Mouse (Mus musculus): ENCODE data around the gene Cnih1. TPM values are rescaled to one million over a fixed set of nuclear protein-coding genes. Genes with fewer than 3 reads are reported as not detected.
"Not testable (repeated sequence)": the region's sequence is repeated elsewhere in the genome, so short reads cannot be mapped to it uniquely, and the experiment has no call there.

Cnih1 gene
- 5.1 and 6.1 TPM in 2 replicates for polyA plus RNA-seq (2012)

DNA sequence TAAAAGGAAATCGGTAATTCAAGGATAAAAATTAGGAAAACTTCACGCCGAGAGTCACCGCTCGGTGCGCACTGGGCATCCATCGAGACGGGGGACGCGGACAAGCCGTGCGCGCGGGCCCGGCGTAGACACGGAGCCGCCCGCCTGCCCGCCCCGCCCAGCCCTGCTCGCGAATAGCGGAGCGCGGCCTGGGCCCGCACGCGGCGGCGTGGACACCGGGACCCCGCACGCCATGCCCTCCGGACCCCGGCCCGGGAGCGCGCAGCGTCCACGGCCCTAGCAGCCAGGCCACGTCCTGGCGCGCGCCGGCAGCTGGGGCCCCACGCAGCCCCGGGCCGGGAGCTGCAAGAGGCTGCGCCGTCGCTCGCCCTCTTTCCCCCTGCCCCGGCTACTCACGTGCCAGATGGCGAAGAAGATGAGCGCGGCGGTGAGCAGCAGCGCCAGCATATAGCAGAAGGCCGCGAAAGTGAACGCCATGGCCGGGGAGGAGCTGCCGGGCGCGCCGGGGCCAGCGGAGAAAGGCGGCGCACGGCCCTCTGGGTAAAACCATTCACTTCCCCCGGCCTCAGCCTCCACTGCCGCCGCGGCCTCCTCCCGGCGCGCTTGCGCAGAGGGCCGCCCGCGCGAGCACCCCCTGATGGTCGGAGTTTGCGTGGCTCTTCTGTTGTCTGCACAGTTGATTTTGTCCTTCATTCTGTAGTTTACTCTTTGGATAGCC is at the start of gene Cnih1:
TSS of gene Cnih1 (minus strand) at position 625 of the 718 bp plus-strand sequence.
- H3K9me3 ChIP-seq (ENCODE audit: control insufficient read depth, low read length) = no peaks in the 10 kb centered on the region
- H3K4me3 ChIP-seq (replicated peaks) = peak within 1 kb of the TSS; percentile 96
- H3K27me3 ChIP-seq (ENCODE audit: control insufficient read depth) = no peaks in the 10 kb centered on the region
- TF ChIP-seq TAL1 (IDR thresholded peaks at IDR 0.05; ENCODE audit: low read length) (no peak), GATA1 (IDR thresholded peaks at IDR 0.05; ENCODE audit: low read length) (no peak)
- peaks cover 20% of the 10 kb centered on the region for H3K36me3 ChIP-seq (ENCODE audit: control insufficient read depth)
- H3K4me1 ChIP-seq (ENCODE audit: control insufficient read depth) = peaks cover 37% of the 10 kb centered on the region

DNA sequence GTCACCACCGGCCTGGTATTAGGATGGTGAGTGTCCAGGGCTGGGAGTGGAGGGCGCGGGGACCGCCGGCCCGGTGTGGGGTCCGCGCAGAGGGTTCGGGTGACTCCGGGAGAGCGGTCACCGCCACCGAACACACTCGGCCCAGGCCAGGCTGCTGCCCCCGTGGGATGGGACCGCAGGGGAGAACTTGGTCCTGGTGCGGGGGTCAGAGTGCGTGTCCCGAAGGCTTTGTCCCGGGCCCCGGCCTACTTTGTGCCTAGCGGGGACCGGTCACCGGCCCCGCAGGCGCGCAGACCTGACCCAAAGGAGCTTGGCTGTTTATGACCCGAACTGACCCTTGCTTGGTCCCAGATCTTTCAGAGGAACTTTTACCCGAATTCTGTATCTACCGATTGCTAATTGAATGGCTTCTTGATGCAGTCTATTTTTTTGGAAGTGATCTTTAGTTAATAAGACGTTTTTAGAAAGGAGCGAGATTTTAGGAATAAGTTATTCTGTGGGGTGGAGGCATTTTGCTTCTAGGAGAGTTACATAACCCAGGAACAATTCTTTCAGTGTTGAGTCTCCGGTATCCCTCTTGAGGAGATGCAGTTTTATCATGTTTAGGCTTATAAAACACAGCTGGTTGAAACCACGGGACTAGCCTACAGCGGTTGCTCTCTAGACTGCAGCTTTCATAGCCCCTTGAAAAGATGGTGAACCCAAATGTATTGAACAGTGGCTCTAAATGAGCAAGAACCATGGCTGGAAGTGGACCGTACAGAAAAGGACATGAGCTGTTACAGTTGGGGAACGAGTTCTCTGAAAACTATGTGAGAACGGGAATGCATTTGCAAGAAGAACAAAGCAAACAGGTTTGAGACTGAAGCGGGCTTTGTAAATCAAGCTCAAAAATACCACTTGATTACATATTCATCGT is 44.4 kb upstream of the Cnih1 start:
- no peaks in the 10 kb centered on the region for H3K27me3 ChIP-seq (ENCODE audit: control insufficient read depth)
- H3K36me3 ChIP-seq (ENCODE audit: control insufficient read depth) = peaks cover 9% of the 10 kb centered on the region
- peaks cover 42% of the 10 kb centered on the region for H3K4me1 ChIP-seq (ENCODE audit: control insufficient read depth)
- H3K4me3 ChIP-seq (replicated peaks) = peak overlapping the region; percentile 79
- no peak for TF ChIP-seq GATA1 (IDR thresholded peaks at IDR 0.05; ENCODE audit: low read length)
- no peak for TF ChIP-seq TAL1 (IDR thresholded peaks at IDR 0.05; ENCODE audit: low read length)
- no peaks in the 10 kb centered on the region for H3K9me3 ChIP-seq (ENCODE audit: control insufficient read depth, low read length)

DNA sequence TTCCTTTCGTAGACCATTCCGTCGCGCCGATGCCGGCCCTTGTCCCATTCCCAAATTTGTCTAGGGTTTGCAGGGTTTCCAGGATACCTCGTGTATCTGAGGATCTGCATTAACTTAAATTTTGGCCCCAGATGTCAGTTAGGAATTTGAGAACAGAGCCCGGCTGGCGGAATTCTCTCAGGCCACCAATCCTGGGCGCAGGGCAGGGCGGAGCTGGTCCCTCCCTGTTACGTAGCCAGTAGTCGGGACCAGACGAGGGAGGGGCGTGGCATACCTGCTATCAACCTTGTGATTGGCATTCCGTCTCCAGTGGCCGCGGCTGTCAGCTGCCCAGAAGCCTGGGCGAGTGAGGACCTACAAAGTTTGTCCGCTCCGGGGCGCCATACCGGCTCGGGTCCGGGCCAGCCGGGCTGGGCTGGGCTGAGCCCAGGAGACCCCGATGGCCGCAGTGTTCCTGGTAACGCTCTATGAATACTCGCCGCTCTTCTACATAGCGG is 43.7 kb upstream of the Cnih1 start, which contains the start of gene Cgrrf1:
TSS of gene Cgrrf1 (plus strand) at position 289 of the 497 bp plus-strand sequence.
- H3K4me1 ChIP-seq (ENCODE audit: control insufficient read depth) = peaks cover 49% of the 10 kb centered on the region
- no peaks in the 10 kb centered on the region for H3K9me3 ChIP-seq (ENCODE audit: control insufficient read depth, low read length)
- H3K36me3 ChIP-seq (ENCODE audit: control insufficient read depth) = peaks cover 9% of the 10 kb centered on the region
- peak within 1 kb of the TSS; percentile 79 for H3K4me3 ChIP-seq (replicated peaks)
- no peaks in the 10 kb centered on the region for H3K27me3 ChIP-seq (ENCODE audit: control insufficient read depth)
- TF ChIP-seq TAL1 (IDR thresholded peaks at IDR 0.05; ENCODE audit: low read length) = no peak
- TF ChIP-seq GATA1 (IDR thresholded peaks at IDR 0.05; ENCODE audit: low read length) = no peak

DNA sequence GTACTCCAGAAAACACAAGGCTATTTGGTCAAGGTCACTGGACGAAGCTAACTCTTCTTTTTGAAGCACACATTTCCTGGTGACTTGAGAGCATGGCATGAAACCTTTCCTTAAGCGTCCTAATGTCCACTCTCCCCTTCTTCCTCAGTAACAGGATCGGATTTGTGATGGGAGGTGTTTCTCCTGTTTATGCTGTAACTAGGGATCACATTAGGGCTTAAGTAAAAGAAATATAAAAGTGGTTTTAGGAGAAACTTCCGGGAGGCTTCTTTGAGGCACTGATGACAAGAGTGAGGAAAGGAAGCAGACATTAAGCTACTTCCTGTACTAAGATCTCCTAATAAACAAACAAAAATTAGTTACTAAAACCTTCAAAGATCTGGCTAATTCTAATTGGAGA is 43.1 kb upstream of the Cnih1 start:
- no peak for TF ChIP-seq GATA1 (IDR thresholded peaks at IDR 0.05; ENCODE audit: low read length)
- no peak for TF ChIP-seq TAL1 (IDR thresholded peaks at IDR 0.05; ENCODE audit: low read length)
- peaks cover 49% of the 10 kb centered on the region for H3K4me1 ChIP-seq (ENCODE audit: control insufficient read depth)

DNA sequence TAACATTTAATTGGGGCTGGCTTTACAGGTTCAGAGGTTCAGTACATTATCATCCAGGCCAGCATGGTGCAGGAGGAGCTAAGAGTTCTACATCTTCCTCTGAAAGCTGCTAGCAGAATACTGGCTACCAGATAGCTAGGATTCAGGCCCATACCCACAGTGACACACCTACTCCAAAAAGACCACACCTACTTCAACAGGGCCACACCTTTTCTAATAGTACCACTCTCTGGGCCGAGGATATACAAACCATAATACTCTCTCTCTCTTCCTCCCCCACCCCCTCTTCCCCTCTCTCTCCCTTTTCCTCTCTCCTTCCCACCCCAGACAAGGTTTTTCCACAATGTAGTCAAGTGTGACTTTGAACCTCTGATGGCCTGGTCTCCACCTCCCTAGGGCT is 39.2 kb upstream of the Cnih1 start:
- Histone ChIP-seq H3K4me3 (replicated peaks) (no peak overlapping the region), H3K27me3 (ENCODE audit: control insufficient read depth) (no peaks in the 10 kb centered on the region), H3K9me3 (ENCODE audit: control insufficient read depth, low read length) (no peaks in the 10 kb centered on the region), H3K4me1 (ENCODE audit: control insufficient read depth) (peaks cover 43% of the 10 kb centered on the region), H3K36me3 (ENCODE audit: control insufficient read depth) (peaks cover 9% of the 10 kb centered on the region)
- no peak for TF ChIP-seq GATA1 (IDR thresholded peaks at IDR 0.05; ENCODE audit: low read length)
- no peak for TF ChIP-seq TAL1 (IDR thresholded peaks at IDR 0.05; ENCODE audit: low read length)

More for the DNA sequence above, 43.1 kb upstream of the Cnih1 start:
- Histone ChIP-seq H3K9me3 (ENCODE audit: control insufficient read depth, low read length) (no peaks in the 10 kb centered on the region), H3K4me3 (replicated peaks) (peak overlapping the region; percentile 79), H3K36me3 (ENCODE audit: control insufficient read depth) (peaks cover 9% of the 10 kb centered on the region), H3K27me3 (ENCODE audit: control insufficient read depth) (no peaks in the 10 kb centered on the region)

DNA sequence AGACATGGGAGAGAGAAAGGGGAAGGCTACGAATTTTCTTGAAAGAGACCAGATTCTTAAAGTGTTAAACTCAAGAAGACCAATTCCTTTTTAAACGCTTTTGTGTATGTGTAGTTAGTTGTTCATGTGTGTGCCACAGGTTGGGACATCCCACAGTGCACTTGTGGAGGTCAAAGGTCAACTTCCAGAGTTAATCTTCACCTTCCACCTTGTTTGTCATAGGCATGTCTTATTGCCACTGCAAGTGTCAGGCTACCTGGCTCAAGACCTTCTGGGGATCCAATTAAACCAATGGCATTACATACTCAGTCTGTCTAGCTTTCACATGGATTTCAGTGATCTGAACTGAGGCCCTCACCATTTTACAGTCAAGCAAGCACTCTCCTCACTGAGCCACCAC is 35.8 kb upstream of the Cnih1 start:
- TF ChIP-seq GATA1 (IDR thresholded peaks at IDR 0.05; ENCODE audit: low read length) = no peak
- TF ChIP-seq TAL1 (IDR thresholded peaks at IDR 0.05; ENCODE audit: low read length) = no peak
- Histone ChIP-seq H3K4me1 (ENCODE audit: control insufficient read depth) (peaks cover 50% of the 10 kb centered on the region), H3K4me3 (replicated peaks) (no peak overlapping the region), H3K36me3 (ENCODE audit: control insufficient read depth) (peaks cover 3% of the 10 kb centered on the region), H3K27me3 (ENCODE audit: control insufficient read depth) (no peaks in the 10 kb centered on the region), H3K9me3 (ENCODE audit: control insufficient read depth, low read length) (no peaks in the 10 kb centered on the region)

DNA sequence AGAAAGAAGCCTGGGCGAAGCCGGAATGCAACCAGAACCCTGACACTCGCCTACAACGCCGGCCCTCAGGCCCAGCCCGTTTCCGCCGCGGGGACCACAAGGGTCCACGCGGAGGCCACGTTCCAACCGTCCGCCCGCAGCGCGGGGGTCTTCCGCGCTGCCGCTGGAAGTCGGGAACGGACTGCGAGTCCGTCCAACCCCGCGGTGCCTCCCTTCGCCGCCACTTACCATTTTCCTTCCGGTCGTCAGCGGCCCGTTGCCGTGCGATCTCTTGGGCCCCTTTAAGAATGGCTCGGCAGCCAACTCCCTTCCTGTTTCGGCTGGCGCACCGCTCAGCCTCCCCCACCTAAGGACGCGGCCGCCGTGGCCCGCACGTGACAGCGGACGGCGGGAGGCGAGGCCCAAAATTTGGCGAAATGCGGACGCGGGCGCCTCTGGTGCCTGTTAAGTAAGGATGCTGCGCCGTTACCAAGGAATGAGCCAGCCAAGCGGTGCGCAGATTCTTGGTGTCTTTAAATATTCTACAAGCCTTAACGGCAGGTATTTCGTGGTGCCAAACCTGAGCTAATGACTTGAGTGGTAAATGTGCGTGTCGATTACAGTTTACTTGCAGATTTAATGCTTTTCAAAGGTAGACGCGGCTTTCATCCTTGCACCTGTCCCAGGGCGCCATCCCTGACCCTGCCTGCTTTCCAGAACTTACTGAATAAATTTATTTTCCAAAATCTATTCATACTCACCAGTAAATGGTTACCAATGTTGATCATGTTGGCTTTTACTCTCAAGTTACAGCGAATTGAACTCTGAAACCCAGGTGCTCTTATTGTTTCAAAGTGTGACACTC is 33.9 kb upstream of the Cnih1 start, which contains the start of gene Gmfb:
TSS of gene Gmfb (minus strand) at position 370 of the 844 bp plus-strand sequence.
- no peaks in the 10 kb centered on the region for H3K9me3 ChIP-seq (ENCODE audit: control insufficient read depth, low read length)
- H3K27me3 ChIP-seq (ENCODE audit: control insufficient read depth) = no peaks in the 10 kb centered on the region
- peaks cover 47% of the 10 kb centered on the region for H3K4me1 ChIP-seq (ENCODE audit: control insufficient read depth)

DNA sequence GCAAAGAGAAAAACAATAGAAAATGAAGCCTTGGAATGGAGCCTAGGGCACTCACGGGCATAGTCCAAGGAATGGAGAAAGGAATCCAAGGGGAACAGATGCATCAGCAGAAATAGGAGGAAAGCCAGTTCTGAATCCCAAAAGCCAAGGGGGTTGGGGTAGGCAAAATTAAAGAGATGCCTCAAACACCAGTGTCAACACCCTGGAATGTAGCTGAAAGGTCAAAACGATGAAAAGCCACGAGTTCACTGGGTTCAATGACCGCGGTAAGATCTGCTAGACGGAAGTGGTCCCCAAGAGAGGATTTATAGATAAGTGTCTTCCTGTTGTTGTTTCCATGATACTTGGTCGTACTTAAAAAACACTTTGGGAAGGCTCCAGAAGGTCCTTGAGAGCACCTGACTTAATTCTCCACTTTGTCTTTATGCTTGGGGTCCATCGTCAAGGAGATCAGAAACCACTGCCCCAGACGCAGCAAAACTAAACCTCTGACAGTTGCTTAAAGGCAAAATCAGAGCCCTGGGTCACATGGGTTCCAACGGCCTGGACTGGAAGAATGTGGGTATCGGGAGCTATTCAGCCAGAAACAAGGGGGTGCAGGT is 33.2 kb upstream of the Cnih1 start:
- H3K27me3 ChIP-seq (ENCODE audit: control insufficient read depth) = no peaks in the 10 kb centered on the region
- H3K9me3 ChIP-seq (ENCODE audit: control insufficient read depth, low read length) = no peaks in the 10 kb centered on the region
- peak overlapping the region; percentile 96 for H3K4me3 ChIP-seq (replicated peaks)
- peaks cover 52% of the 10 kb centered on the region for H3K4me1 ChIP-seq (ENCODE audit: control insufficient read depth)
- H3K36me3 ChIP-seq (ENCODE audit: control insufficient read depth) = peaks cover 16% of the 10 kb centered on the region
- TF ChIP-seq GATA1 (IDR thresholded peaks at IDR 0.05; ENCODE audit: low read length) (no peak), TAL1 (IDR thresholded peaks at IDR 0.05; ENCODE audit: low read length) (no peak)

More for the DNA sequence above, 33.9 kb upstream of the Cnih1 start, which contains the start of gene Gmfb:
- Histone ChIP-seq H3K36me3 (ENCODE audit: control insufficient read depth) (peaks cover 10% of the 10 kb centered on the region), H3K4me3 (replicated peaks) (peak within 1 kb of the TSS; percentile 96)
- TF ChIP-seq GATA1 (IDR thresholded peaks at IDR 0.05; ENCODE audit: low read length) = no peak
- TF ChIP-seq TAL1 (IDR thresholded peaks at IDR 0.05; ENCODE audit: low read length) = no peak

DNA sequence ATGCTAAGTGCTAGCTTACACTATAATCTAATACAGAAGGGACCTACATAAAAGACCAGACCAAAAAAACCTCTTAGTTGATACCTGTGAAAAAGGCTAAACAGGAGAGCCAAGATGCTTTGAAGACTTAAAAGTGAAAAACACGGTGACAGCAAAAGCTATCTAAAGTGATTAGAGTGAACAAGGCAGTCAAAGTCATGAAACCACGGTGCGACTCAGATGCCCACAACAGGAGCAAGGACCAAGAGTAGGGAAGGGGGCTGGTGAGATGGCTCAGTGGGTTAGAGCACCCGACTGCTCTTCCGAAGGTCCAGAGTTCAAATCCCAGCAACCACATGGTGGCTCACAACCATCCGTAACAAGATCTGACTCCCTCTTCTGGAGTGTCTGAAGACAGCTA is 31.8 kb upstream of the Cnih1 start:
- not testable (repeated sequence) for H3K4me3 ChIP-seq (replicated peaks); H3K9me3 ChIP-seq (ENCODE audit: control insufficient read depth, low read length); H3K27me3 ChIP-seq (ENCODE audit: control insufficient read depth)
- H3K4me1 ChIP-seq (ENCODE audit: control insufficient read depth) = peaks cover 65% of the 10 kb centered on the region
- H3K36me3 ChIP-seq (ENCODE audit: control insufficient read depth) = peaks cover 26% of the 10 kb centered on the region

Measured in erythroblast, embryonic 14.5 days (primary cell).